20 mouse cellular contexts compared by ENCODE assay signal in the genomic region with DNA sequence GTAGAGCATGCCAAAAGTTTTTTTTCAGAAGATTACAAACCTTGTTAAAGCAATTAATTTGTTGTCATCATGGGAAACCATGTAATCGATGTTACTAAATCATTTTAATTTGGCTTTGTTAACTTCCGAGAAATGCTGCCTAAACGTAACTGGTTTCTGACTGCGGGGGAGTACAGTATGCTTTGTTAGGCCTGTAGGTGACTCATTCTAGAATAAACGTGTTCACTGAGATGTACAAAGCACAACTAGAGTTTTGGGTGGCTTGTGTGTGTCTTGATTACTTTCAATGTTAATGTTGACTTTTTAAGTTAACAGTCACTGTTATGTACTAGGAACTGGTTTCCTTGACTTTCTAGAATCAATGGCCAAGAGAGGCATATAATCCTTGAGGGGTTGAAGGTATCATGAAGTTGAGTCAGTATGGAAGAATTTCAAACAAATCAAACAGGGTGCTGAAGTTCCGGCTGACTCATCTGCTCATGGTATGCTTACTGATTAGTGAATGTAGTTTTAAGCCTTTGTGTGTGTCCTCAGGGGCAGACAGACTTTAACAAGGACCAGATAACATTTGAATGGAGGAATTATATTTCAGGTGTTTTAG. TPM values are rescaled to one million over a fixed set of nuclear protein-coding genes. Genes with fewer than 3 reads are reported as not detected.
DNase-seq lines count a peak whose midpoint lies in the region; ATAC-seq and TF ChIP-seq lines count a peak whose summit lies in the region.
"Had no signal": no experiment of that assay in that cellular context is flagged by ENCODE, and none has a peak within 500 bp of the region (broad histone marks: within the 10 kb centered on the region; RNA-seq: fewer than 3 reads in every experiment).

No protein-coding gene starts in this region.

- H3K4me3 ChIP-seq in C2C12 (ENCODE audit: insufficient read depth, poor library complexity, severe bottlenecking) = no peak overlapping the region
- H3K4me3 ChIP-seq in stomach, embryonic 16.5 days (replicated peaks; ENCODE audit: low read length) = no peak overlapping the region
- H3K4me3 ChIP-seq in lung, postnatal 0 days (ENCODE audit: low read depth, low read length) = no peak overlapping the region
- H3K4me3 ChIP-seq in kidney, embryonic 14.5 days (ENCODE audit: low read length) = no peak overlapping the region
- H3K4me3 ChIP-seq: forebrain, embryonic 13.5 days; heart, embryonic 10.5 days; hindbrain, embryonic 15.5 days; midbrain, embryonic 13.5 days; neural tube, embryonic 12.5 days had no signal

- no peak for TF ChIP-seq CTCF in C2C12 (IDR thresholded peaks at IDR 0.05; ENCODE audit: control insufficient read depth, insufficient read depth, insufficient read length)
- TF ChIP-seq CTCF in lung, postnatal 0 days (IDR thresholded peaks at IDR 0.05) = no peak

- ATAC-seq in CD4-positive, CD25-positive, alpha-beta regulatory T cell, adult 4 months = peak; percentile 69
- ATAC-seq in stomach, embryonic 16.5 days (ENCODE audit: insufficient read depth, low FRiP score) = peak; percentile 33; the same call in 1 of the 2 replicates
- ATAC-seq in lung, postnatal 0 days = no peak
- ATAC-seq in kidney, embryonic 14.5 days (ENCODE audit: low FRiP score, low TSS enrichment) = no peak
- ATAC-seq: forebrain, embryonic 13.5 days; intestine, embryonic 16.5 days; midbrain, embryonic 13.5 days had no signal

- 64% methylated on average over 6 of the region's 6 CpGs for WGBS in stomach, embryonic 16.5 days
- 78% methylated on average over 6 of the region's 6 CpGs for WGBS in lung, postnatal 0 days
- 72% methylated on average over 6 of the region's 6 CpGs for WGBS in kidney, embryonic 14.5 days

- peaks cover 43% of the 10 kb centered on the region for H3K79me2 ChIP-seq in C2C12 (ENCODE audit: control insufficient read depth, insufficient read depth)

- no peak overlapping the region for H3K4me2 ChIP-seq in stomach, embryonic 16.5 days (ENCODE audit: low read depth, low read length)
- H3K4me2 ChIP-seq in lung, postnatal 0 days (replicated peaks; ENCODE audit: low read depth, low read length) = no peak overlapping the region
- no peak overlapping the region for H3K4me2 ChIP-seq in kidney, embryonic 14.5 days (replicated peaks; ENCODE audit: low read depth, low read length)
- H3K4me2 ChIP-seq: forebrain, embryonic 13.5 days; hindbrain, embryonic 15.5 days; midbrain, embryonic 13.5 days; neural tube, embryonic 12.5 days had no signal

- no peak overlapping the region for H3K27ac ChIP-seq in stomach, embryonic 16.5 days (ENCODE audit: low read length)
- no peak overlapping the region for H3K27ac ChIP-seq in lung, postnatal 0 days (ENCODE audit: low read length)
- H3K27ac ChIP-seq in kidney, embryonic 14.5 days (ENCODE audit: low read depth, low read length) = no peak overlapping the region
- H3K27ac ChIP-seq: forebrain, embryonic 13.5 days; heart, embryonic 10.5 days; hindbrain, embryonic 15.5 days; midbrain, embryonic 13.5 days; neural tube, embryonic 12.5 days had no signal

- H3ac ChIP-seq in C2C12 (ENCODE audit: control insufficient read depth, insufficient read length, low read depth) = no peak overlapping the region

- no peaks in the 10 kb centered on the region for H3K27me3 ChIP-seq in C2C12 (ENCODE audit: control insufficient read depth, insufficient read depth, insufficient read length)
- H3K27me3 ChIP-seq in stomach, embryonic 16.5 days (ENCODE audit: control insufficient read depth, insufficient read depth, low read length) = no peaks in the 10 kb centered on the region
- H3K27me3 ChIP-seq in lung, postnatal 0 days (replicated peaks; ENCODE audit: insufficient read depth, low read length) = no peaks in the 10 kb centered on the region
- H3K27me3 ChIP-seq in kidney, embryonic 14.5 days (ENCODE audit: control insufficient read depth, insufficient read depth, low read length) = no peaks in the 10 kb centered on the region
- H3K27me3 ChIP-seq: forebrain, embryonic 13.5 days; hindbrain, embryonic 15.5 days; midbrain, embryonic 13.5 days; neural tube, embryonic 12.5 days had no signal

- peaks cover 66% of the 10 kb centered on the region for H3K36me3 ChIP-seq in C2C12 (ENCODE audit: control insufficient read depth, insufficient read depth)
- H3K36me3 ChIP-seq in stomach, embryonic 16.5 days (ENCODE audit: control insufficient read depth, insufficient read depth, low read length) = peaks cover 2% of the 10 kb centered on the region
- H3K36me3 ChIP-seq in lung, postnatal 0 days (ENCODE audit: insufficient read depth, low read length) = no peaks in the 10 kb centered on the region; the same call in 1 of the 2 replicates
- H3K36me3 ChIP-seq in kidney, embryonic 14.5 days (ENCODE audit: control insufficient read depth, insufficient read depth, low read length) = peaks cover 21% of the 10 kb centered on the region; the same call in 1 of the 2 replicates
- H3K36me3 ChIP-seq: hindbrain, embryonic 15.5 days had no signal

- peak; percentile 46 for DNase-seq in brain, adult 2 months (ENCODE audit: low read depth, low spot score)
- no peak for DNase-seq in lung, postnatal 0 days (ENCODE audit: low spot score)
- DNase-seq in spleen, postnatal 10 days (ENCODE audit: low spot score in 2 of 2) = no peak
- DNase-seq: adrenal gland, adult 8-10 months; cerebellum, adult 18-20 months; cerebellum, postnatal 14 days; right cerebral cortex, postnatal 14 days; spleen, adult 18-20 months; thymus, adult 18-20 months; thymus, postnatal 36 days had no signal

- H3K4me1 ChIP-seq in stomach, embryonic 16.5 days (ENCODE audit: control insufficient read depth, insufficient read depth, low read length) = peaks cover 8% of the 10 kb centered on the region; the same call in 1 of the 2 replicates
- H3K4me1 ChIP-seq in lung, postnatal 0 days (ENCODE audit: insufficient read depth, low read depth, low read length) = no peaks in the 10 kb centered on the region
- H3K4me1 ChIP-seq in kidney, embryonic 14.5 days (ENCODE audit: control insufficient read depth, insufficient read depth, low read length) = 0 out of 2 replicates have a peak, but pooled peaks cover 3% of the 10 kb centered on the region
- H3K4me1 ChIP-seq: forebrain, embryonic 13.5 days; hindbrain, embryonic 15.5 days; midbrain, embryonic 13.5 days; neural tube, embryonic 12.5 days had no signal

- H3K9me3 ChIP-seq in stomach, embryonic 16.5 days (replicated peaks; ENCODE audit: control insufficient read depth, low read length) = no peaks in the 10 kb centered on the region
- no peaks in the 10 kb centered on the region for H3K9me3 ChIP-seq in lung, postnatal 0 days (ENCODE audit: low read length)
- H3K9me3 ChIP-seq in kidney, embryonic 14.5 days (ENCODE audit: control insufficient read depth, low read length) = no peaks in the 10 kb centered on the region
- H3K9me3 ChIP-seq: forebrain, embryonic 13.5 days; heart, embryonic 10.5 days; hindbrain, embryonic 15.5 days; midbrain, embryonic 13.5 days; neural tube, embryonic 12.5 days had no signal

- TF ChIP-seq EP300 in lung, postnatal 0 days (IDR thresholded peaks at IDR 0.05) = no peak

- no peak overlapping the region for H3K9ac ChIP-seq in stomach, embryonic 16.5 days (ENCODE audit: low read length)
- H3K9ac ChIP-seq in lung, postnatal 0 days (replicated peaks; ENCODE audit: low read depth) = no peak overlapping the region
- H3K9ac ChIP-seq in kidney, embryonic 14.5 days (ENCODE audit: low read depth, low read length) = no peak overlapping the region
- H3K9ac ChIP-seq: forebrain, embryonic 13.5 days; hindbrain, embryonic 15.5 days; midbrain, embryonic 13.5 days; neural tube, embryonic 12.5 days had no signal

- H3K79me3 ChIP-seq in C2C12 (ENCODE audit: low read depth) = peaks cover 35% of the 10 kb centered on the region

TF ChIP-seq in C2C12, 6 proteins besides CTCF, POLR2A, EP300 and RAD21:
- TF ChIP-seq MAX (IDR thresholded peaks at IDR 0.05) = no peak
- peak; percentile 34 for TF ChIP-seq MYOD1 (IDR thresholded peaks at IDR 0.05; ENCODE audit: control insufficient read depth, insufficient read length, low read depth)
- TF ChIP-seq MYOG (IDR thresholded peaks at IDR 0.05; ENCODE audit: control insufficient read depth, extremely low read depth, insufficient read length) = no peak
- TF ChIP-seq FOSL1 (IDR thresholded peaks at IDR 0.05; ENCODE audit: insufficient read depth, low read length, poor library complexity, severe bottlenecking) = peak; percentile 70
- TF ChIP-seq USF1 (IDR thresholded peaks at IDR 0.05; ENCODE audit: low read depth) = no peak

RNA-seq across cellular contexts. Expression of gene Mettl21a, which starts 15.7 kb away (rescaled TPM):
- polyA plus RNA-seq in C2C12 (2012; fragmentation: generic; extraction: Trizol) = 27.9 TPM
- polyA plus RNA-seq in CD4-positive, CD25-positive, alpha-beta regulatory T cell, adult 4 months (2017; shearing (Covaris generic)) = 10 to 100 TPM; 27.2 to 31.9 TPM
- 19.0 and 19.2 TPM in 2 replicates for polyA plus RNA-seq in stomach, embryonic 16.5 days (2015; fragmentation: Nextera tagmentation; extraction: Ambion mirVana)
- polyA plus RNA-seq in lung, postnatal 0 days (2015; fragmentation: Nextera tagmentation; extraction: Ambion mirVana) = 11.6 and 13.0 TPM in 2 replicates
- polyA plus RNA-seq in kidney, embryonic 14.5 days (2014; fragmentation: Nextera tagmentation; extraction: Ambion mirVana) = 16.9 and 20.4 TPM in 2 replicates

Comparison
In these comparisons a context has a peak if more than half of its experiments do, and no peak if none do; other contexts are left out.
1. ATAC-seq: peak in CD4-positive, CD25-positive, alpha-beta regulatory T cell, adult 4 months (single experiment) and stomach, embryonic 16.5 days (single experiment); none in lung, postnatal 0 days (single experiment) and kidney, embryonic 14.5 days (single experiment).